Comparison of ENCODE assay signal across 9 mouse cellular contexts in the genomic region with DNA sequence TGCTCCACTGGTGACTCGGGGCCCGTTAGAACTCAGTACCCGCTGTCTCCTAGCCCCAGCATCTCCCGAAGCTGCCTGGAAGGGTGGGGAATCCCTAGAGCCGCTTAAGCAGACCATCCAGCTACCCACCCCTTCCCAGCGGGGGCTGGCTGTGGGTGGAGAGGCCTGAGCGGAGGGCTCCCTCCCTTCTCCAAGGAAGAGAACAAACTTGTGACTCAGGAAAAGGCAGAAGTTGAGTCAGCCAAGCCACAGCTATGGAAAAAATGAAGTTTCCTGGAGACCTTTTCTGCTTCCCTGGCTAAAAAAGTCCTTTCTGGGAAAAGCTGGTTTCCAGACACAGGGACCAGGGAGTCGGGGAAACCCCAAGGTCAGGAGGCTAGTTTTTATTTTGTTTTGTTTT. TPM values are rescaled to one million over a fixed set of nuclear protein-coding genes. Genes with fewer than 3 reads are reported as not detected.
A peak's percentile ranks its signal among the peaks of the same experiment; 100 is the strongest.
DNase-seq lines count a peak whose midpoint lies in the region; ATAC-seq and TF ChIP-seq lines count a peak whose summit lies in the region.
"Had no signal": no experiment of that assay in that cellular context is flagged by ENCODE, and none has a peak within 500 bp of the region (broad histone marks: within the 10 kb centered on the region; RNA-seq: fewer than 3 reads in every experiment).

No protein-coding gene starts in this region.

- no peaks in the 10 kb centered on the region for H3K9me3 ChIP-seq in kidney, postnatal 0 days (replicated peaks; ENCODE audit: low read length)
- H3K9me3 ChIP-seq in kidney, embryonic 15.5 days (replicated peaks) = no peaks in the 10 kb centered on the region
- H3K9me3 ChIP-seq in E14TG2a.4 (ENCODE audit: low read length) = peaks cover 6% of the 10 kb centered on the region; the same call in 1 of the 2 replicates
- H3K9me3 ChIP-seq in midbrain, embryonic 15.5 days = no peaks in the 10 kb centered on the region

- 29% methylated on average over 8 of the region's 8 CpGs for WGBS in kidney, postnatal 0 days
- WGBS in kidney, embryonic 15.5 days = 29% methylated on average over 8 of the region's 8 CpGs
- WGBS in midbrain, embryonic 15.5 days = 19% methylated on average over 8 of the region's 8 CpGs

- intact Hi-C loops in heart, postnatal 10 days (cut with DNase I) = no loop called here

- TF ChIP-seq CTCF in kidney, postnatal 0 days (IDR thresholded peaks at IDR 0.05; ENCODE audit: low read depth) = no peak
- TF ChIP-seq CTCF in E14TG2a.4 (conservative IDR thresholded peaks at IDR 0.05; ENCODE audit: low read length) = no peak

- H3K27ac ChIP-seq in kidney, postnatal 0 days = no peak overlapping the region
- no peak overlapping the region for H3K27ac ChIP-seq in kidney, embryonic 15.5 days
- no peak overlapping the region for H3K27ac ChIP-seq in midbrain, embryonic 15.5 days
- H3K27ac ChIP-seq: hindbrain, embryonic 14.5 days had no signal

- DNase-seq in kidney, postnatal 0 days (ENCODE audit: low spot score) = peak; percentile 53
- peak; percentile 73 for DNase-seq in ZHBTc4 (ENCODE audit: low read depth, low spot score)
- peak; percentile 44 to 61 for DNase-seq in heart, postnatal 10 days
- no peak for DNase-seq in embryo, embryonic 10 days (ENCODE audit: low spot score)
- DNase-seq in embryo, embryonic 9.5 days (ENCODE audit: extremely low spot score) = no peak

- no peak overlapping the region for H3K4me2 ChIP-seq in kidney, postnatal 0 days (ENCODE audit: low read length)
- H3K4me2 ChIP-seq in kidney, embryonic 15.5 days = no peak overlapping the region
- no peak overlapping the region for H3K4me2 ChIP-seq in midbrain, embryonic 15.5 days
- H3K4me2 ChIP-seq: hindbrain, embryonic 14.5 days had no signal

- no peak overlapping the region for H3K9ac ChIP-seq in kidney, postnatal 0 days (ENCODE audit: low read depth, low read length)
- H3K9ac ChIP-seq in kidney, embryonic 15.5 days = no peak overlapping the region
- no peak overlapping the region for H3K9ac ChIP-seq in midbrain, embryonic 15.5 days
- H3K9ac ChIP-seq: hindbrain, embryonic 14.5 days had no signal

- H3K36me3 ChIP-seq in kidney, postnatal 0 days (ENCODE audit: insufficient read depth, low read length) = no peaks in the 10 kb centered on the region
- H3K36me3 ChIP-seq in kidney, embryonic 15.5 days = no peaks in the 10 kb centered on the region
- H3K36me3 ChIP-seq in E14TG2a.4 (ENCODE audit: insufficient read depth, low read length) = no peaks in the 10 kb centered on the region
- no peaks in the 10 kb centered on the region for H3K36me3 ChIP-seq in midbrain, embryonic 15.5 days (replicated peaks)

- no peak for ATAC-seq in kidney, postnatal 0 days (replicated peaks; ENCODE audit: low FRiP score, low read depth)
- no peak for ATAC-seq in kidney, embryonic 15.5 days (replicated peaks; ENCODE audit: low FRiP score)
- no peak for ATAC-seq in midbrain, embryonic 15.5 days (replicated peaks)

- H3K4me3 ChIP-seq in kidney, postnatal 0 days (replicated peaks; ENCODE audit: low read depth, low read length) = no peak overlapping the region
- H3K4me3 ChIP-seq in kidney, embryonic 15.5 days (replicated peaks) = no peak overlapping the region
- peak overlapping the region; percentile 66 for H3K4me3 ChIP-seq in E14TG2a.4 (replicated peaks; ENCODE audit: low read length)
- no peak overlapping the region for H3K4me3 ChIP-seq in midbrain, embryonic 15.5 days

- H3K4me1 ChIP-seq in kidney, postnatal 0 days (replicated peaks; ENCODE audit: insufficient read depth, low read length) = peaks cover 7% of the 10 kb centered on the region; the same call in 1 of the 2 replicates
- peaks cover 13% of the 10 kb centered on the region for H3K4me1 ChIP-seq in kidney, embryonic 15.5 days
- H3K4me1 ChIP-seq in E14TG2a.4 (replicated peaks; ENCODE audit: low read depth, low read length) = peaks cover 66% of the 10 kb centered on the region
- H3K4me1 ChIP-seq in midbrain, embryonic 15.5 days = peaks cover 9% of the 10 kb centered on the region

- H3K27me3 ChIP-seq in kidney, postnatal 0 days (ENCODE audit: insufficient read depth, low read length) = no peaks in the 10 kb centered on the region
- no peaks in the 10 kb centered on the region for H3K27me3 ChIP-seq in kidney, embryonic 15.5 days
- H3K27me3 ChIP-seq in E14TG2a.4 (ENCODE audit: insufficient read depth, low read length) = no peaks in the 10 kb centered on the region
- H3K27me3 ChIP-seq in midbrain, embryonic 15.5 days (replicated peaks) = peaks cover 22% of the 10 kb centered on the region; the same call in 1 of the 2 replicates

RNA-seq across cellular contexts. Expression of gene Plekhf1, which starts 2.5 kb away (rescaled TPM):
- 4.8 and 5.0 TPM in 2 replicates for polyA plus RNA-seq in kidney, postnatal 0 days (2015; fragmentation: Nextera tagmentation; extraction: Ambion mirVana)
- 5.0 and 5.4 TPM in 2 replicates for polyA plus RNA-seq in kidney, embryonic 15.5 days (2015; fragmentation: Nextera tagmentation; extraction: Ambion mirVana)
- total RNA-seq in heart, postnatal 10 days (2021) = 10 to 100 TPM in 1 of 2 experiments, 1 to 10 TPM in 1; 9.7 to 11.0 TPM
- polyA plus RNA-seq in midbrain, embryonic 15.5 days (2015; fragmentation: Nextera tagmentation; extraction: Ambion mirVana) = 0.48 and 0.72 TPM in 2 replicates

RNA-seq across cellular contexts. Expression of gene Pop4, which starts 40.9 kb away (rescaled TPM):
- 46.3 and 48.7 TPM in 2 replicates for polyA plus RNA-seq in kidney, postnatal 0 days (2015; fragmentation: Nextera tagmentation; extraction: Ambion mirVana)
- 64.8 and 66.3 TPM in 2 replicates for polyA plus RNA-seq in kidney, embryonic 15.5 days (2015; fragmentation: Nextera tagmentation; extraction: Ambion mirVana)
- total RNA-seq in heart, postnatal 10 days (2021) = 10 to 100 TPM; 19.0 to 24.0 TPM
- polyA plus RNA-seq in midbrain, embryonic 15.5 days (2015; fragmentation: Nextera tagmentation; extraction: Ambion mirVana) = 74.5 and 77.4 TPM in 2 replicates

RNA-seq across cellular contexts. Expression of gene 1600014C10Rik, which starts 47.3 kb away (rescaled TPM):
- polyA plus RNA-seq in kidney, postnatal 0 days (2015; fragmentation: Nextera tagmentation; extraction: Ambion mirVana) = 18.5 and 20.9 TPM in 2 replicates
- 14.5 and 17.4 TPM in 2 replicates for polyA plus RNA-seq in kidney, embryonic 15.5 days (2015; fragmentation: Nextera tagmentation; extraction: Ambion mirVana)
- 10 to 100 TPM; 21.5 to 25.1 TPM for total RNA-seq in heart, postnatal 10 days (2021)
- 29.5 and 31.9 TPM in 2 replicates for polyA plus RNA-seq in midbrain, embryonic 15.5 days (2015; fragmentation: Nextera tagmentation; extraction: Ambion mirVana)

Comparison
In these comparisons a context has a peak if more than half of its experiments do, and no peak if none do; other contexts are left out.
1. DNase-seq: peak in kidney, postnatal 0 days (single experiment), ZHBTc4 (single experiment) and heart, postnatal 10 days (2 of 2); none in embryo, embryonic 10 days (single experiment) and embryo, embryonic 9.5 days (single experiment).